Mouse (Mus musculus) gastrocnemius, postnatal 14 days (tissue): ENCODE results near the gene Rab3il1. TPM values are rescaled to one million over a fixed set of nuclear protein-coding genes. Genes with fewer than 3 reads are reported as not detected.

Source experiments
- DNase-seq: peaks from one replicate; pipeline ENCODE4 v3.0.0; 2021; ENCODE audit warnings: mixed read lengths
- intact Hi-C: fragments of 180-260 bp; cut with DNase I; formaldehyde crosslinking; loops from one replicate; pipeline ENCODE4 v1.15.1; 2025; ENCODE audit warnings: low total_unique reads
- total RNA-seq, 2 experiments: library from RNA; stranded (reverse); gene quantifications; 2 replicates each; pipeline ENCODE4 v1.2.3; 2021

The Rab3il1 gene
- total RNA-seq, 2 experiments from 2014 or later, result 7.4 to 11.6 TPM

DNA sequence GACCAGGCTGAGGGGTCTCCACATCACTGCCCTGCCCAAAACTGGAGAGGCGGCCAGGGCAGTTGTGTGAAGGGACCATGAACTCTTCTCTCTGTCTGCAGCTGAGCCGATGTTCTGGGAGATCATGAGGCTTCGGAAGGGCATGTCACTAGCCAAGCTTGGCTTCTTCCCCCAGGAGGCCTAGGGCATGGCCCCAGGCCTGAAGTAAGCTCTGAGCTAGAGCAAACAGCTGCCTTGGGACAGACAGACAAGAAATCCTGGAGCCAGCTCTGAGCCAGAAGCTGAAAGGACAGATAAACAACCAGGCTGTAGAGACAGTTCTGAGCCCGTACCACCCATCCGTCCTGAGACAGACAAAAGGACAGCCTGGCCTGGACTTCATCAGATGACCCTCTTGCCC lies 32.9 kb downstream of the Rab3il1 start:
- DNase-seq, result no peak

DNA sequence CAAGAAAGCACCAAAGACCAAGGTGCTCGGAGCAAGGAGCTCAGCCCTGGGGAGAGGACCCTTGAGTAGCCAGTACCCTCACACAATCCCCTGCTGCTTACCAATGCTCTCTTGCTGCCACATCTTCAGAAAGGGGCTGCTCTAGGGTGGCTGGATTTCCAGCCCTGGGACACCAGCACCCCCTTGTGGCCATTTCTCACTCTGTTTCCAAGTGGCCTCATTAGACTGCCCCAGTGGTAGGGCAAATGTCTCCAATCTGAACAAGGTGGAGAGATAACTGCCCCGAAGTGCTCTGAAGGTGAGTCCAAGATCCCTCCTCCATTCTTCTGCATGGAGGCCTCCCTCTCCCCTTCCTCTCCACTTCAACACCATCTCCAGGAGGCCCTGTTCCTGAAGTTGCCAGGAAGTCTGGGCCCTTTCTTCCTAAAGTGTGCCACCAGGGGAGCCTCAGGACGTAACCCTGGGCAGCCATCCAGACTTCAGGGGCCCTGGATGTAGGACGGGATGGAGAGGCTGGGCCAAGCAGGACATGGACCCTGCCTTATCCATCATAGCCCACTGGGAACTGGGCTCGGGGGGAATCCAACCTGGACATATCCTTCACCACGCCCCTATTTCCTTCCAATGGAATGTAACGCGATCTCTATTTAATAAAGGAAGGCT lies 33.4 kb downstream of the Rab3il1 start:
- DNase-seq, result peak; percentile 79
- intact Hi-C loops, result loop anchor here (2.0 to 5.0 kb wide), 2 partner anchors 34 to 118 kb away; partner anchors contain the start of genes Best1 and Rab3il1

More for the DNA sequence above, 32.9 kb downstream of the Rab3il1 start:
- intact Hi-C loops, result loop anchor here (2.0 to 5.0 kb wide), 2 partner anchors 34 to 117 kb away; partner anchors contain the start of genes Best1 and Rab3il1

DNA sequence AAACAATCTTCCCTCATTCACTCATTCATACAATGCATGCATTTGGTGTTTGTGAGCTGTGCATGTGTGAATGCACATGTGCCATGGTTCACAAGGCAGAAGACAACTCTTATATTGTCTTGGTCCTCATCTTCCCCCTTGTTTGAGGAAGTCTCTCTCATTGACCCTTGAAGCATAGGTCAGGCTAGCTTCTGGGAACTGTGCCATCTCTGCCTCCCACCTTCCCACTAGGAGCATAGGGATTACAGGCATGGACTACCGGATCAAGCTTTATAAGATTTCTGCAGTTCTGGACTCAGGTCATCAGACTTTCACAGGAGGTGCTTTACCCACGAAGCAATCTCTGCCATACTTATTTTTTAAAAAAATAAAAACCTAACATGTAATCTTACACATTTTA lies 36.1 kb downstream of the Rab3il1 start:
- intact Hi-C loops, result no loop called here
- DNase-seq, result no peak

DNA sequence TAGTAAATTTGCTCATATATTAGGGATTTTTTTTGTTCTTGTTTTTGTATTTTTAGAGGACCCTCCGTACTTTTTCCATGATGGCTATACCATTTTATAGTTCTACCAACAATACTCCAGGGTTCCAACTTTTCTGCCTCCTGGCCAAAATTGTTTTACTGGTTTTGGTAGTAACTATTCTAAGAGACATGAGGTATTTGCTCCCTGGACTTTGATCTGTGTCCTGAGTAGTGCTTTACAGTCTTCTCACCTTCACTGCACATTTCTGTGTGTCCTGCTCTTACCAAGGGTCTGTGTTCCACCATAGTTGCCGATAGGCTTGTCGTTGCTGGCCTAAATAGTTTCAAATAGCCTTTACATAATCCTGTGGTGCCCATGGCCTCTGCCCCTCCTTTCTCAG lies 36.9 kb downstream of the Rab3il1 start:
- DNase-seq, result no peak
- intact Hi-C loops, result no loop called here

DNA sequence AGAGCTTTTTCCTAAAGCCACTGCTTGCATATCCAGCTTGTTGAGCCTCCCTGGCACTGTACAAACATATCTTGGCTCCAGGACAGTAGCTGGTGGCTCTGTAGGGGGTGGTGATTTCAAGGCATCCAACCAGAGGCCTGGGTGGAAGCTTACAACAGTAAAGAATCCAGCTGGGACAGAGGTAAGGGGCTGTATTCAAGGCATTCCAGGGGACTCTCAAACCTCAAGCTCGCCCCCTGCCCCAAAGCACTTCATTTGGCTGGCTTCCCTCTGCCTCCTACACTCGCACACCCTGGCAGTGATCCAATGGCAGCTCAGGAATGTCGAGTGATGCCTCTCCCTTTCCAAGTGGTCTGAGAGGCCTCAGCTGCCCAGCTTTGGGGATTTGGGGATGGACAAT lies 37.4 kb downstream of the Rab3il1 start:
- no peak for DNase-seq
- intact Hi-C loops, result no loop called here

DNA sequence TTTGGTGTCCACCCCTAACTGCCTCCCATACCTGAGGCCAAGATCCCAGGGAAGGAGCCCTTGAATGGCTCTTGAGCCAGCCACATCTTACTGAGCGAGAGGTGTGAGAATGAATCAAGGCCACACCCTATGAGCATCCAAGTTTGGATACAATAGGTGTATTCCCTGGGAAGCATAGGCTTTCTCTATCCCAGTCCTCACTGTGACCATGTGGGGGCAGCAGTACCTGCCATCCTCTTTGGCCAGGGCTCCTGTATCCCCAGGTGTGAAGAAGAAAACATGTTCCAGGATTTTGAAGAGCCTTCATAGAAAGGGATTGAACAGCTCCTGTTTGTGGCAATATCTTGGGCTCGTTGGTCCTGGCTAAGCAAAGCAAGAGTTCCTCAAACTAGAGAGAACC lies 38.1 kb downstream of the Rab3il1 start:
- no peak for DNase-seq
- intact Hi-C loops, result loop anchor here (5.0 kb wide), 1 partner anchor 158 kb away; no protein-coding TSS in a partner anchor

DNA sequence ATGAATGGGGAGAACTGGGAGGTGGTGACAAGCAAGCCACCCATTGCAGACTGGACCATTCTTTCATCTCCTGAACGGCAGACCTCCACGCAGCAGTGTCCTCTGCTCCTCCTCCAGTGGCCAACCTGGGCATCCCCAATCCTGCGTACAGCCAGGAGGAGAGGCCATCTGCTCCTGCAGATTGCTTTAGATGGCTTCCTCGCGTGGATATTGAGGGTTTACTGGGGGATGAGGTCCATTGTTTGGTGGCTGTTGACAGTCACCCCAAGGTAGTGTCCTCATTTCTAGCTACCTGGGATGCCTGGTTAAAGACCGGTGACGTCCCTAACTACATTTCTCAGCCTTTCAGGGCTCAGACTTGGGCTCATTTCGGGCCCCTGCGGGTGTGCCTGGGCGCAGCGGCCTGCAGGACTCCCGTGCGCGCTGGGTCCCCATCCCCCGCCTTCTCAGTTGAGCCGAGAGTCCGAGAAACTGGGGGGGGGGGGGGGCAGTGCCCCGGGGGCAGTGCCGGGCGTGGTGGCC lies 39.5 kb downstream of the Rab3il1 start:
- DNase-seq, result no peak
- intact Hi-C loops, result loop anchor here (5.0 kb wide), 1 partner anchor 156 kb away; no protein-coding TSS in a partner anchor

GRCm38 (mm10) chr19:10041388-10042148 lies 40.1 kb downstream of the Rab3il1 start, which contains the start of gene Fads3:
Gene Fads3, plus strand, starts transcription at chr19:10041569.
- peak; percentile 87 for DNase-seq
- intact Hi-C loops, result loop anchor here (5.0 kb wide), 1 partner anchor 156 kb away; no protein-coding TSS in a partner anchor

GRCm38 (mm10) chr19:10042232-10042631 lies 40.8 kb downstream of the Rab3il1 start:
- no peak for DNase-seq
- intact Hi-C loops, result loop anchor here (5.0 kb wide), 1 partner anchor 155 kb away; no protein-coding TSS in a partner anchor

DNA sequence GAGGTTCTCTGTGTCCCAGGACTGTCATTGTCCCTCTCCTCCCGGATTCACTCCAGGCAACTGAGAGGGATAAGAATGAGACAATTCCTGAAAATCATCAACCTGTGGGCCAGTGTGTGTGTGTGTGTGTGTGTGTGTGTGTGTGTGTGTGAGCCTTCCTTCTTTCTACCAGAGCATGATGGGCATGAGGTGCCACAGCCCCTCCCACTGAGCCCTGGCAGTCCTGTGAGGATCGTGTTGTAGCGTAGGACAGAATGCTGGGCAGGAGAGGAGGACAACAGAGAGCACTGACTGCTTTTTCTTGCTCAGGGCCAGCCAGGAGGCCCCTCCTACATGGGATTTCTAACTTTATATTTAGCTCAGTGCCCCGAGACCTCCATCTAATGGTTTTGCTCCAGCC lies 41.3 kb downstream of the Rab3il1 start:
- DNase-seq, result no peak
- intact Hi-C loops, result loop anchor here (5.0 kb wide), 1 partner anchor 154 kb away; no protein-coding TSS in a partner anchor

DNA sequence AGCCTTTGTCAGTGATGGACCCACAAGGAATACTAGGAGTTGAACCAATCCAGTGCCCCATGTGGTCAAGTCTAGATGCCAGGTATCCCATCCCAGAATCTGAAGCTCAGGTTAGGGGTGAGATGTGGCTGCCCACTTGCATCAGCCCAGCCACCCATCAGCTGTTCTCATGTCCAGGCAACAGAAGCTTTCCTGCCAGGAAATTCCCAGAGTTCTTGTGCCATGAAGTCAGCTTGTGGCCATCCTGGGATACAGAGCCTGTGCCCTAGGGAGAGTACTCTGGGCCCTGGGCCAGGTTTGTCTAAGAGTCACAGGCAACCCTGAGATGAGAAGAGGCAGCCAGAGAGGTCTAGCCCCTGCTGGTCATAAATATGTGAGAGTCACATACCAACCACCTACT lies 42.2 kb downstream of the Rab3il1 start:
- peak; percentile 58 for DNase-seq
- intact Hi-C loops, result loop anchor here (5.0 kb wide), 1 partner anchor 154 kb away; no protein-coding TSS in a partner anchor

- DNase-seq, result no peak
- intact Hi-C loops, result no loop called here
These were observed 44.2 kb downstream of the Rab3il1 start for GRCm38 (mm10) chr19:10045707-10046106.

DNA sequence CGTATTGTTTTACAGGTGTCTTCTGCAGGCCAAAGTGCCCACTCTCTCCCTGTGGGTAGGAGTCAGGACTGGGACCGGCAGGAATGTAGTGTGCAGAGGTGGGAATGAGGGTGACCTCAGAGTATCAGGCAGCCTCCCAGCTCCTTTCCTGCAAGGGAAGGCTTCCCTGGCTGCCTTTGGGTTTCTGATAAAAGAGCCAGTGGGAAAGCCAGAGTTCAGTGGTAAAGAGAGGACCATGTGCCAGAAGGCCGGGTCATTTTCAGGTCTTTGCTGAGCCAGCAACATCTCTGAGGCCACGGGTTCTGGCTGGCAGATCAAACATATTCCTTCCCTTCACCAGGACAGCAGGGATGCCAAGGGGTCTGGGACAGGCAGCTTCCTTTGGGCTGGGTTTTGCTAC lies 44.9 kb downstream of the Rab3il1 start:
- DNase-seq, result no peak
- intact Hi-C loops, result no loop called here

GRCm38 (mm10) chr19:10046983-10047382 lies 45.5 kb downstream of the Rab3il1 start:
- no peak for DNase-seq
- intact Hi-C loops, result no loop called here

DNA sequence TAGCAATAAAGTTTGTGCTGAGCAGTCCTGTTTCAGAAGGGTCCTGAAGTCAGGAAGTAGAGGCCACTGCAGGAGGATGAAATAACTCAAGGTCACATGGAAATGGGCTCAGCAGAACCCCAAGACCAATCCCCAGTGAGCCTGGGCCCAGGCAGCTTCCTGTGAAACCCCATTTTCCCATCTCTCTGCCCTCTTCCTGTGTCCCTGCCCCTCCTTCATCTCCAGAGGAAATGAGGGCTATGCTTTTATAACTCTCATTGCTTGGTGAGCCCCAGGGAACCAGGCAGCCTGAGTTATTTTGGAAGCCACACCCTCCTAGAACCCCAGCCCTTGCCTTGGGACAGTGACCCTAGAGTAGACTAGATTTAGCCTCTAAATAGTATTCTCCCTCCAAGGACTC lies 48.1 kb downstream of the Rab3il1 start:
- no peak for DNase-seq
- intact Hi-C loops, result no loop called here

GRCm38 (mm10) chr19:10050438-10050837 lies 49.0 kb downstream of the Rab3il1 start:
- DNase-seq, result no peak
- intact Hi-C loops, result no loop called here

DNA sequence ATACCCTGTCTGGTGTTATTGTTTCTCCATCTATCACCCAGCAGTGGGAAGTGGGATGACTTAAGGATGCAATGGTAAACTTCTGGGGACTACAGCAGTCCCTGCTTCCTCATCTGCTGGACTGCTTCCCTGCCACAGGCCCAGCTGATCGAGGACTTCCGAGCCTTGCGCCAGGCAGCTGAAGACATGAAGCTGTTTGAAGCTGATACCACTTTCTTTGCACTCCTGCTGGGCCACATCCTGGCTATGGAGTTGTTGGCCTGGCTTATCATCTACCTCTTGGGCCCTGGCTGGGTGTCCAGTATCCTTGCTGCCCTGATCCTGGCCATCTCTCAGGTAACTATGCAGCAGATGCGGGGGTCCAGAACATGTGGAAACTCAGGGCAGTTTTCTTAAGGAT lies 51.2 kb downstream of the Rab3il1 start:
- DNase-seq, result no peak
- intact Hi-C loops, result no loop called here

GRCm38 (mm10) chr19:10053692-10054260 lies 52.3 kb downstream of the Rab3il1 start:
- DNase-seq, result no peak
- intact Hi-C loops, result no loop called here

DNA sequence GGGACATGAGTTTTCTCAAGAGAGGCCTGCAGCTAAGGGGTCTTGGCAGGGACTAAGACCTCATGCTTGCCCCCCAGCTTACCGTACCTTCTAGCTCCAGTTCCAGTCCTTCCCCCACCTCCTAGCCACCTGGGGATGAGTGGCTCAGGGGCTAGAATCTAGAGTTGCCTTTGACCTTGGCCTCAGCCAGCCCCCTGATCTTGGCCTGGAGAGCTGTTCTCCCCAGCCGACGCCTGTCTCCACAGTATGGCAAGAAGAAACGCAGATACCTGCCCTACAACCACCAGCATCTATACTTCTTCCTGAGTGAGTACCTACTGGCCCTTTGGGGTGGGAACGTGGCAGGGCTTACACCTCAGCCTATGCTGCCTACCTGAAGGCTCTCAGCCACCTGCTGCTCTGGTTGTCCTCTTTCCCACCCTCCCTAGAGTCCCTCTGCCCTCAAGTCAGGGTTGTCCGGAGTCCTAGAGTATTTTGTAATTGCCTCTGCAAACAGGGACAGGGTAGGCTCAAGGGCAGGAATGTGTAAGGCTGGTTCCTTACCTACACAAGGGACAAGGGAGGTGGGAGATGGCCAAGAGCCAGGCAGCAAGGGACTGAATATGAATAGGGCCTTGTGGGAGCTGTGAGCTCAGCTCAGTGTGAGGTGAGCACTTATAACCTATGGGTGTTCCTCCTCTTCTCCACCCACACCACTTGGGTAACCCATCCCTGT lies 53.0 kb downstream of the Rab3il1 start:
- intact Hi-C loops, result no loop called here
- no peak for DNase-seq
